Mouse (Mus musculus): Measurements from ENCODE around the gene Mul1.

DNA sequence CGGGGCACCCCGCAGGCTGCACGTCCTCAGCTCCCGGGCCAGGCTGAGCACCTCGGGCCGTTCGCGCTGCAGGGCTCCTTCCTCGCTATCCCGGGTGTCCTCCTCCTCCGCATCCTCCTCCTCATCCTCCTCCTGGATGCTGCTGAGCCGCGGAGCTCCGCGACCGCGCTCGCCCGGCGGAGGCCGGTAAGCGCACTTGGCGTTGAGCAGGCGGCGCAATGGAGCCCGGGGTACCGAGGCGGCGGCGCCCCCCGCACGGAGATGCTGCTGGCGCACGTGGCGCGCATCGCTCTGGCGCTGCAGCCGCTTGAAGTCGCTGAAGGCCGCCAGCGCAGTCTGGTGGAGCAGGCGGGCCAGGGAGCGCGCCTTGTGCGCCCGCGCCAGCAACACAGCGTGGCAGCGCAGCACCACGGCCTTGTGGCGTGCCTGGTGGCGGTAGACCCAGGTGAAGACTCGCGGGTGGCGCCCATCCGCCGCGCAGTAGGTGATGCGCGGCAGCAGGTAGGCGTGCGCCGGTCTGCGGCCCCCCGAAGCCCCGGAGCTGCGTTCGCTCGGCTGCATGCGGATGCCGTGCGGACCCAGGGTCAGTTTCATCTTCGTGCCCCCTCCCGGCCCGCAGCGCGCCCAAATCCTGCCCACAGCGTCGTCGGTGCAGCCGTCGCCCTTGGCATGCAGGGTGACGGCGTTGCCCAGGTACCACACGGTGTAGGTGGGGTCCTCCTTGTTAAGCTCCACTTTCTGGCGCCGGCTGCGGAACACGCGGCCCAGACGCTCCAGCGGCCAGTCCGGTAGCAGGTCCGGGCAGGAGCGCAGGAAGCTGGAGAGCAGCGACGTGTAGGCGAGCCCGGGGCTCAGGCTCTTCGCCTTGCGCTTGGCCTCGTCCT is 39.1 kb upstream of the Mul1 start:
- TF ChIP-seq CTCF (IDR thresholded peaks at IDR 0.05; ENCODE audit: extremely low read depth, insufficient read depth, low read length) (no peak), POLR2A (IDR thresholded peaks at IDR 0.05; ENCODE audit: extremely low read depth, insufficient read depth, low read length) (no peak)
